Mouse (Mus musculus) CD8-positive naive resting alpha-beta T cell, adult 2 months (primary cell): ENCODE measurements around the gene Gsta3.

Experiments used
- DNase-seq, 2 experiments: peaks; one replicate each; pipeline ENCODE4 v3.0.0; 2022; ENCODE audit warnings: low read depth in 2 of 2, low spot score in 2 of 2

Gsta3 gene

GRCm38 (mm10) chr1:21296169-21296568 lies 55.8 kb downstream of the Gsta3 start:
- no peak for DNase-seq

DNA sequence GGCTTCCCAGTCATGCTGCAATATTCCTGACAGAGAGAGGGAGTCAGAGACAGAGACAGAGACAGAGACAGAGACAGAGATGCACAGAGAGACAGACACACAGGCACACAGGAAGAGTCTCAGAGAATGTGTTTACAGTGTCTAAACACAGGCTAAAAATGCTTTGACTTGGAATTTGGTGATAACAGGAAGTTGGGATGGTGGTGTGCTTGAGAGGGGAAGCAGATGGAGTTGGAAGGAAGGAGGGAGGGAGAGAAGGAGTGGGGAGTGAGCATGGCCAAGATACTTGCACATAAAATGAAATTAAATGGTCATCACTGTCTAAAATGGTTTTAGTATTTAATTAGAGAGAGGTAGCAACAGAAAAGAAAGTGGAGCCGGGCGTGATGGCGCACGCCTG lies 57.7 kb downstream of the Gsta3 start:
- DNase-seq = no peak

DNA sequence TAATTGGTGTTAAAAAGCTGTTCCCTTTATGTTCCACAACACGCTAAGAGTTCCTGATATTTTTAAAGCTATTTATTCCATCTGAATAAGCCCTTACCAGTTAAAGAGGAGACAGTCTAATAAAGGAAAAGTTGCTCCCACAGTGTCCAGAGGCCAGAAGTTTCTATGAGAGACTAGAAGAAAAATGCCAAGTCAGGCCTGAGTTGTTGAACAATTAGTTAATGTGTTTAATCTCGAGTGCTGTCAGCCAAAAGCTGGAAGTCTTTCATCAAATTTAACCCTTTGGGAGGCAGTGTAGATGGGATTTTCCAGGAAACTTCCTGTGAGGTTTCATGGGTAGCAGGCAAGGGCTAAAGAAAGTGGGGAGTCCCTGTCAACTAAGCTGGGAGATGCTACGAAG lies 59.4 kb downstream of the Gsta3 start:
- no peak for DNase-seq

DNA sequence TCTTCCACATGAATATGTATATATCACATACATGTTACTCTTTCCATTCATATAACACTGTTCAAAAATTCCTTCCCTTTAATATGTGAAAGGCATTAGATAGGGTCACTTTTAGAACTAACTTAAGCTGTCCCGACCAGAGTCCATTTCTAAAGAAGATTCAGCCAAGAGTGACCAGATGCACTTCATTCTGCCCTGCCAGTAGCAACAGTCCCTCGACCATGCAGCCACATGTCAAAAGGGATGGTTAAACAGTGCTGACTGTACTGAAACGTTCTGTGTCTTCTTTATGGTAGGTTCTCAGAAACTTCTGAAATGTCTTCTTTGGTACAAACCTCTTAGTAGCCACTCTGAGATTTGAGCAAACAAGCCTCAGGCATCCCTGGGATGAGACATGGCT lies 61.3 kb downstream of the Gsta3 start:
- DNase-seq = no peak

DNA sequence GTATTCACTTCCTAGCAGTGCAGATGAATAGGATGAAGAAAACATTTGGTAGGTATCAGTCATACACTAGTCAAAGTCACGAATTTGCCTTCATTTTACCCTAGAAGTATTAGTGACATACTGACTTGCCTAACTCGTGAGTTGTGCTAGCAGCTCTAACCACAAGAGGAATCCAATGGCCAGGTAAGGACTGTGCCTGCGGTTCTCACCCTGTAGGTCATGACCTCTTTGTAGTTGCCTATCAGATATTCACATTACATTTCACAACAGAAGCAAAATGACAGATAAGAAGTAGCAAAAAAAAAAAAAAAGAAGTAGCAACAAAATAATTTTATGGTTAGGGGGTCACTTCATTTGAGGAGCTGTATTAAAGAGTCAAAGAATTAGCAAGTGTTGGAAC lies 63.8 kb downstream of the Gsta3 start:
- DNase-seq = no peak

DNA sequence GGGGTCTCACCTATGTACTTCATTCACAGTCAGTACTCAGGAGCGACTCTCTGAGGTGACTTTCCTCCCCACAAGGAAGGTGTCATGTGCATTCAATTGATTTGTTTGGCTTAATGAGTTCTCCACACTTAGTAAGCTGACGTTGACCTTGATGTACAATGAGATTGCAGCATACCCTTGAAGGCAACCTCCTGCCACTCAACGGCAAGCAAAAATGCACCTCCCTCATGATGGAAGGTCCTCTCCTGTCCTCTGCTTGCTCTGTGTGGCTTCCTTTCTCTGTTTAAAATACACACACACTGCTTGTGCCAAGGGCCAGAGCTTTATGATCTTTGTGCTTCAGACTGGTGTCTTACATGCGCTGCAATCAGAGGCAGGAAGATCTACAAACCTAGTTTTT lies 64.3 kb downstream of the Gsta3 start:
- DNase-seq = no peak

- DNase-seq = no peak
These were observed 65.1 kb downstream of the Gsta3 start for GRCm38 (mm10) chr1:21305443-21305842.

- DNase-seq = no peak
These were observed 73.9 kb downstream of the Gsta3 start for GRCm38 (mm10) chr1:21314336-21314735.
